Mouse (Mus musculus): ENCODE measurements at regions not wholly inside any gene's neighbourhood (a gene's known extent, or its start where the extent isn't known, plus 50 kb on each side); places are given as distances from the start of the nearest gene placed in this dataset. TPM values are rescaled to one million over a fixed set of nuclear protein-coding genes. Genes with fewer than 3 reads are reported as not detected.

- Histone ChIP-seq H3K9me3 (ENCODE audit: control insufficient read depth) (no peaks in the 10 kb centered on the region), H3K36me3 (ENCODE audit: control insufficient read depth, insufficient read depth) (no peaks in the 10 kb centered on the region), H3K27ac (ENCODE audit: low read depth, low read length) (no peak overlapping the region), H3K9ac (ENCODE audit: low read depth, low read length) (no peak overlapping the region), H3K4me2 (replicated peaks; ENCODE audit: low read depth) (no peak overlapping the region), H3K4me1 (replicated peaks; ENCODE audit: control insufficient read depth, insufficient read depth, low read length) (no peaks in the 10 kb centered on the region; the same call in 1 of the 2 replicates), H3K4me3 (ENCODE audit: low read depth, low read length) (no peak overlapping the region), H3K27me3 (replicated peaks; ENCODE audit: control insufficient read depth, insufficient read depth, low read length) (no peaks in the 10 kb centered on the region)
- TF ChIP-seq CTCF (IDR thresholded peaks at IDR 0.05; ENCODE audit: low read depth): no peak
- ATAC-seq: no peak
Observed at GRCm38 (mm10) chr10:44589352-44589751, 61.1 kb upstream of the Prdm1 start.

GRCm38 (mm10) chr10:44582736-44583135 lies 54.4 kb upstream of the Prdm1 start:
- no peaks in the 10 kb centered on the region for H3K4me1 ChIP-seq (replicated peaks; ENCODE audit: control insufficient read depth, insufficient read depth, low read length)
- no peaks in the 10 kb centered on the region for H3K9me3 ChIP-seq (ENCODE audit: control insufficient read depth)
- H3K9ac ChIP-seq (ENCODE audit: low read depth, low read length): no peak overlapping the region
- H3K4me3 ChIP-seq (ENCODE audit: low read depth, low read length): no peak overlapping the region
- H3K4me2 ChIP-seq (replicated peaks; ENCODE audit: low read depth): no peak overlapping the region
- ATAC-seq: no peak; the same call in 1 of the 2 replicates
- no peaks in the 10 kb centered on the region for H3K36me3 ChIP-seq (ENCODE audit: control insufficient read depth, insufficient read depth)
- no peaks in the 10 kb centered on the region for H3K27me3 ChIP-seq (replicated peaks; ENCODE audit: control insufficient read depth, insufficient read depth, low read length)
- no peak for TF ChIP-seq CTCF (IDR thresholded peaks at IDR 0.05; ENCODE audit: low read depth)
- 72% methylated on average over 2 of the region's 2 CpGs for WGBS
- no peak overlapping the region for H3K27ac ChIP-seq (ENCODE audit: low read depth, low read length)

Small RNA genes lying in the stretch of these regions (microRNA-seq; reads per million reads assigned to microRNA genes)
- not detected for gene Gm24271

All from intestine, postnatal 0 days (tissue).